Mouse (Mus musculus): ENCODE data around the gene Mrpl12. TPM values are rescaled to one million over a fixed set of nuclear protein-coding genes. Genes with fewer than 3 reads are reported as not detected.

The Mrpl12 gene
- polyA plus RNA-seq, 1 experiment from 2014 or later = 145 TPM

DNA sequence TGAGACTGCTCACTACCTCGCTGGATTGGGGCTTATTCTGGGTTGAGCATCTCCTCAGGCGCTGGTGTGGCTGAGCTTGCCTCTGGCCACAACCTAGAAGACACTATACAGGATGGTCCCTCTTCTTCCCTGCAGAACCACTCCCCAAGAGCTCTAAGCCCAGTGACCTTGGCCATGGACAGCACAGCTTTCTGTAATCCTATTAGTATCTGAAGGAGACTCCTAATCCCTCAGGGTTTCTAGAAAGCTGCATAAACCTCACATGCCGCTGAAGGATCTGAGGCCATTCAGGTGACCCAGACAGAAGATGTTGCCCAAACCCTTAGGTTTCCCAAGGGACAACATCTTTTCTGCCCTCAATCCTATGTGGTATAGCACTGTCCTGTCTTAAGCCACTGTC is 32.2 kb upstream of the Mrpl12 start:
- Histone ChIP-seq H3K4me2 (ENCODE audit: low read depth, low read length) (no peak overlapping the region), H3K36me3 (ENCODE audit: control insufficient read depth, insufficient read depth, low read length) (no peaks in the 10 kb centered on the region), H3K27me3 (ENCODE audit: control insufficient read depth, insufficient read depth, low read length) (no peaks in the 10 kb centered on the region), H3K9ac (ENCODE audit: low read length) (no peak overlapping the region), H3K4me3 (replicated peaks; ENCODE audit: low read length) (no peak overlapping the region), H3K4me1 (ENCODE audit: control insufficient read depth, insufficient read depth, low read length) (peaks cover 6% of the 10 kb centered on the region; the same call in 1 of the 2 replicates), H3K9me3 (replicated peaks; ENCODE audit: control insufficient read depth, low read length) (no peaks in the 10 kb centered on the region), H3K27ac (ENCODE audit: low read length) (no peak overlapping the region)
- no peak for ATAC-seq (ENCODE audit: insufficient read depth, low FRiP score)
- WGBS = 76% methylated on average over 3 of the region's 3 CpGs

DNA sequence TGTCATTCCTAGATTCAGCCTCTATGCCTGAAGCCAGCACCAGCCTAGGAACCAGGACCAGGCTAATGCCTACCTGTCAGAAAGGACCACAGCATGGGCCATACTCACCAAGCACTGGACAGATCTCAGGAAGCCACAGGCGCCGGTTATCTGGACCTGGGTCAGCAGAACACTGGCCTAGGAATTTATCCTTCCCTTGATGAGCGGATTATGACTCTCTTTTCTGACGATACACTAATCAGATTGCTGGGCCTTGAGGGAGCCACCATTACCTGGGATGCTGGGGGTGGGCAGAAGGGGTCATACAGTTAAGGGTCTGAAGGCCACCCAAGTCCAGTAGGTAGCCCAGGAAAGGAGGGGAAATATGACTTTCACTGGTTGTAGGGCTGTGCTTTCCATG is 31.1 kb upstream of the Mrpl12 start, which contains the start of gene Pde6g:
TSS of gene Pde6g (minus strand) at position 195 of the 400 bp plus-strand sequence.
- no peak for ATAC-seq (ENCODE audit: insufficient read depth, low FRiP score)
- no peak within 1 kb of the TSS for H3K4me2 ChIP-seq (ENCODE audit: low read depth, low read length)
- no peak within 1 kb of the TSS for H3K4me3 ChIP-seq (replicated peaks; ENCODE audit: low read length)
- peak within 1 kb of the TSS; percentile 16; the same call in 1 of the 2 replicates for H3K9ac ChIP-seq (ENCODE audit: low read length)
- H3K4me1 ChIP-seq (ENCODE audit: control insufficient read depth, insufficient read depth, low read length) = peaks cover 8% of the 10 kb centered on the region; the same call in 1 of the 2 replicates
- H3K9me3 ChIP-seq (replicated peaks; ENCODE audit: control insufficient read depth, low read length) = no peaks in the 10 kb centered on the region
- H3K36me3 ChIP-seq (ENCODE audit: control insufficient read depth, insufficient read depth, low read length) = no peaks in the 10 kb centered on the region
- WGBS = 91% methylated on average over 4 of the region's 4 CpGs
- H3K27ac ChIP-seq (ENCODE audit: low read length) = no peak within 1 kb of the TSS
- H3K27me3 ChIP-seq (ENCODE audit: control insufficient read depth, insufficient read depth, low read length) = no peaks in the 10 kb centered on the region

- Histone ChIP-seq H3K4me2 (ENCODE audit: low read depth, low read length) (no peak overlapping the region), H3K9ac (ENCODE audit: low read length) (no peak overlapping the region), H3K4me3 (replicated peaks; ENCODE audit: low read length) (no peak overlapping the region), H3K36me3 (ENCODE audit: control insufficient read depth, insufficient read depth, low read length) (no peaks in the 10 kb centered on the region), H3K27me3 (ENCODE audit: control insufficient read depth, insufficient read depth, low read length) (no peaks in the 10 kb centered on the region), H3K9me3 (replicated peaks; ENCODE audit: control insufficient read depth, low read length) (no peaks in the 10 kb centered on the region), H3K27ac (ENCODE audit: low read length) (no peak overlapping the region), H3K4me1 (ENCODE audit: control insufficient read depth, insufficient read depth, low read length) (peaks cover 11% of the 10 kb centered on the region; the same call in 1 of the 2 replicates)
- 92% methylated on average over 4 of the region's 4 CpGs for WGBS
- no peak for ATAC-seq (ENCODE audit: insufficient read depth, low FRiP score)
Measured at GRCm38 (mm10) chr11:120454965-120455364, 29.4 kb upstream of the Mrpl12 start.

- H3K27ac ChIP-seq (ENCODE audit: low read length) = no peak overlapping the region
- WGBS = 91% methylated on average over 7 of the region's 7 CpGs
- H3K4me3 ChIP-seq (replicated peaks; ENCODE audit: low read length) = no peak overlapping the region
- ATAC-seq (ENCODE audit: insufficient read depth, low FRiP score) = no peak
- H3K9ac ChIP-seq (ENCODE audit: low read length) = no peak overlapping the region
- H3K36me3 ChIP-seq (ENCODE audit: control insufficient read depth, insufficient read depth, low read length) = no peaks in the 10 kb centered on the region
- H3K9me3 ChIP-seq (replicated peaks; ENCODE audit: control insufficient read depth, low read length) = no peaks in the 10 kb centered on the region
- H3K4me1 ChIP-seq (ENCODE audit: control insufficient read depth, insufficient read depth, low read length) = peaks cover 11% of the 10 kb centered on the region; the same call in 1 of the 2 replicates
- H3K27me3 ChIP-seq (ENCODE audit: control insufficient read depth, insufficient read depth, low read length) = no peaks in the 10 kb centered on the region
- no peak overlapping the region for H3K4me2 ChIP-seq (ENCODE audit: low read depth, low read length)
Measured at GRCm38 (mm10) chr11:120455413-120455812, 29.0 kb upstream of the Mrpl12 start.

- H3K27me3 ChIP-seq (ENCODE audit: control insufficient read depth, insufficient read depth, low read length) = no peaks in the 10 kb centered on the region
- peak overlapping the region; percentile 99 for H3K9ac ChIP-seq (ENCODE audit: low read length)
- WGBS = 19% methylated on average over 14 of the region's 14 CpGs
- peaks cover 11% of the 10 kb centered on the region; the same call in 1 of the 2 replicates for H3K4me1 ChIP-seq (ENCODE audit: control insufficient read depth, insufficient read depth, low read length)
- H3K4me3 ChIP-seq (replicated peaks; ENCODE audit: low read length) = peak overlapping the region; percentile 98
- peak overlapping the region; percentile 86 for H3K27ac ChIP-seq (ENCODE audit: low read length)
- peak overlapping the region; percentile 92 for H3K4me2 ChIP-seq (ENCODE audit: low read depth, low read length)
- no peaks in the 10 kb centered on the region for H3K9me3 ChIP-seq (replicated peaks; ENCODE audit: control insufficient read depth, low read length)
- ATAC-seq (ENCODE audit: insufficient read depth, low FRiP score) = no peak
- H3K36me3 ChIP-seq (ENCODE audit: control insufficient read depth, insufficient read depth, low read length) = peaks cover 3% of the 10 kb centered on the region; the same call in 1 of the 2 replicates
Measured at GRCm38 (mm10) chr11:120457370-120457769, 27.0 kb upstream of the Mrpl12 start.

DNA sequence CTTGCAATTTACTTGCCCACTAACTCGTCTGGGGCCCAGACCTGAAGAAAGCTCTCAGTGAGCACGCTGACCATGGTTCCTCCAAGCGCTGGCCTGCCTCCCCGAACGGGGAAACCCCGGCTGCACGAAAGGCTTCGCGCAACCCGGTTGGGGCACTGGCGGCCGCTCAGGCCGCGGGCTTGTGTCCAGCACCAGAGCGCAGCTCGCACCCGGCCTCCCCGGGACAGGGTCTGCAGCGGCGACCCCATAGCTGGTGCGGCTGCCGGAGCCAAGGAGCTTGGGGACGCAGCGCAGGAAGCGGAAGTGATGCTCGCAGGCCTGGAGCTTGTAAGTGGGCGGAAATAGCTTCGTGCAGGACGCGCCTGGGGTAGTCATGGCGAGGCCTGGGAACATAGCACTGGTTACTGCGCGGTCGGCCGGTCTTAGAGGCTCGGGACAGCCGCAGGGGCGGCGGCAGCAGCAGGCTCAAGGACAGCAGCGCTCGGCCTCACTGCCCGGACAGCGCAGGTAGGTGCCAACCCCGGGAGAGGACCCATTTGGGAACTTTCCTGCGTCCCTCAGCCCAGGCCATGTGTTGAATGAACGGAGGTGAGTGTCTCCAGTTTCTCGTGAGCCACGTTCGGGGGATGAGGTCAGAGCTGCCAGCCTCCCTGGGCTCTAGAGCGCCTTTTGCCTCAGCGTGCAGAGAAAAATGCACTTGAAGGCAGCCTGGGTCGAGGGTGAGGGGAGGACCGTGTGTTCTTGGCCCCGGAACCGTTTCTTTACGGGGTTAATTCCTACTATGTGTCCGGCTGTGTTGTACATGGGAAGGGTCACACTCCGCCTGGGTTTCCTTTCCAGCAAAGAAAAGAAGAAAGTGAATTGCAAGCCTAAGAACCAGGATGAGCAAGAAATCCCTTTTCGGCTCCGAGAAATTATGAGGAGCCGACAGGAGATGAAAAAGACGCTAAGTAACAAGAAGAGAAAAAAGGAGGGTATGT is 26.4 kb upstream of the Mrpl12 start, which contains the start of the genes Oxld1 and Ccdc137:
TSS of gene Oxld1 (minus strand) at position 297 of the 980 bp plus-strand sequence.
TSS of gene Ccdc137 (plus strand) at position 344 of the 980 bp plus-strand sequence.
- peak within 1 kb of the TSS; percentile 99 for H3K9ac ChIP-seq (ENCODE audit: low read length)
- 3% methylated on average over 62 of the region's 62 CpGs for WGBS

GRCm38 (mm10) chr11:120458847-120459597 is 25.4 kb upstream of the Mrpl12 start:
- Histone ChIP-seq H3K4me3 (replicated peaks; ENCODE audit: low read length) (peak overlapping the region; percentile 98), H3K9ac (ENCODE audit: low read length) (peak overlapping the region; percentile 99), H3K27ac (ENCODE audit: low read length) (no peak overlapping the region), H3K36me3 (ENCODE audit: control insufficient read depth, insufficient read depth, low read length) (peaks cover 4% of the 10 kb centered on the region; the same call in 1 of the 2 replicates), H3K9me3 (replicated peaks; ENCODE audit: control insufficient read depth, low read length) (no peaks in the 10 kb centered on the region), H3K27me3 (ENCODE audit: control insufficient read depth, insufficient read depth, low read length) (no peaks in the 10 kb centered on the region), H3K4me2 (ENCODE audit: low read depth, low read length) (peak overlapping the region; percentile 92), H3K4me1 (ENCODE audit: control insufficient read depth, insufficient read depth, low read length) (peaks cover 11% of the 10 kb centered on the region; the same call in 1 of the 2 replicates)
- WGBS = 61% methylated on average over 6 of the region's 6 CpGs
- ATAC-seq (ENCODE audit: insufficient read depth, low FRiP score) = no peak

More for the DNA sequence above, 26.4 kb upstream of the Mrpl12 start, which contains the start of the genes Oxld1 and Ccdc137:
- Histone ChIP-seq H3K4me3 (replicated peaks; ENCODE audit: low read length) (peak within 1 kb of the TSS; percentile 98), H3K27ac (ENCODE audit: low read length) (peak within 1 kb of the TSS; percentile 86), H3K4me2 (ENCODE audit: low read depth, low read length) (peak within 1 kb of the TSS; percentile 92), H3K36me3 (ENCODE audit: control insufficient read depth, insufficient read depth, low read length) (peaks cover 4% of the 10 kb centered on the region; the same call in 1 of the 2 replicates), H3K27me3 (ENCODE audit: control insufficient read depth, insufficient read depth, low read length) (no peaks in the 10 kb centered on the region), H3K9me3 (replicated peaks; ENCODE audit: control insufficient read depth, low read length) (no peaks in the 10 kb centered on the region), H3K4me1 (ENCODE audit: control insufficient read depth, insufficient read depth, low read length) (peaks cover 11% of the 10 kb centered on the region; the same call in 1 of the 2 replicates)
- ATAC-seq (ENCODE audit: insufficient read depth, low FRiP score) = peak; percentile 90

DNA sequence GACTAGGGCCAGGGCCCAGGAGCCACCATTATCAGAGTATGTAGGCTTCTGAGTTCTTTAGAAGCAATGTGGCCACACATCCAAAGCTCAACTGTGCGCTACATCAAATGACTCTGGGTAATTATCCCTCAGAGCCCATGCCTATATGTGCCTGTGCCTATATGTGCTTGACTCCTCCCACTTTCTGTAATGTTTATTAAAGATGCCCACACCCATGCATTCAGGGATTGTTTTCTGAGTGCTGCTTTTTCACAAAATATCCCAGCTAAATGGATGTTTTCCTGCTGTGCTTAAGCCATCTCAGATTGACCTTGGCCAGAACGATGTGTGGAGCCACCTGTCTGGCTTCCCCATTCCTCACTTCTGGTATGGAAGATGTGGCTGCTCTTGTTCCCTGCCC is 20.9 kb upstream of the Mrpl12 start:
- H3K4me3 ChIP-seq (replicated peaks; ENCODE audit: low read length) = no peak overlapping the region
- WGBS = 87% methylated on average over 2 of the region's 2 CpGs
- ATAC-seq (ENCODE audit: insufficient read depth, low FRiP score) = no peak
- no peak overlapping the region for H3K9ac ChIP-seq (ENCODE audit: low read length)
- peaks cover 13% of the 10 kb centered on the region for H3K4me1 ChIP-seq (ENCODE audit: control insufficient read depth, insufficient read depth, low read length)
- no peaks in the 10 kb centered on the region for H3K27me3 ChIP-seq (ENCODE audit: control insufficient read depth, insufficient read depth, low read length)
- no peak overlapping the region for H3K27ac ChIP-seq (ENCODE audit: low read length)
- no peaks in the 10 kb centered on the region for H3K9me3 ChIP-seq (replicated peaks; ENCODE audit: control insufficient read depth, low read length)
- peaks cover 4% of the 10 kb centered on the region; the same call in 1 of the 2 replicates for H3K36me3 ChIP-seq (ENCODE audit: control insufficient read depth, insufficient read depth, low read length)
- H3K4me2 ChIP-seq (ENCODE audit: low read depth, low read length) = no peak overlapping the region
